Comparison of ENCODE assay signal across 8 mouse cellular contexts in genomic region chr10:42308687-42308987, GRCm38 (mm10). TPM values are rescaled to one million over a fixed set of nuclear protein-coding genes. Genes with fewer than 3 reads are reported as not detected.
A peak's percentile ranks its signal among the peaks of the same experiment; 100 is the strongest.
DNase-seq lines count a peak whose midpoint lies in the region; ATAC-seq lines count a peak whose summit lies in the region.

No protein-coding gene starts in this region.

- peak overlapping the region; percentile 65 for H3K4me2 ChIP-seq in heart, embryonic 11.5 days
- peak overlapping the region; percentile 46 for H3K4me2 ChIP-seq in forebrain, embryonic 15.5 days (replicated peaks)
- H3K4me2 ChIP-seq in liver, embryonic 15.5 days: peak overlapping the region; percentile 49; the same call in 1 of the 2 replicates

- 21% methylated on average over 8 of the region's 8 CpGs for WGBS in heart, embryonic 11.5 days (ENCODE audit: insufficient replicate concordance)
- WGBS in forebrain, embryonic 15.5 days: 39% methylated on average over 8 of the region's 8 CpGs
- 33% methylated on average over 8 of the region's 8 CpGs for WGBS in liver, embryonic 15.5 days (ENCODE audit: insufficient replicate concordance)

- no peaks in the 10 kb centered on the region for H3K4me1 ChIP-seq in heart, embryonic 11.5 days (ENCODE audit: control insufficient read depth, insufficient read depth, low read length)
- 0 out of 2 replicates have a peak, but pooled peaks cover 4% of the 10 kb centered on the region for H3K4me1 ChIP-seq in forebrain, embryonic 15.5 days
- 0 out of 2 replicates have a peak, but pooled peaks cover 5% of the 10 kb centered on the region for H3K4me1 ChIP-seq in liver, embryonic 15.5 days (replicated peaks)

- H3K27ac ChIP-seq in heart, embryonic 11.5 days (ENCODE audit: low read depth, low read length): no peak overlapping the region
- no peak overlapping the region for H3K27ac ChIP-seq in forebrain, embryonic 15.5 days (replicated peaks)
- H3K27ac ChIP-seq in liver, embryonic 15.5 days (replicated peaks): no peak overlapping the region

- H3K9ac ChIP-seq in heart, embryonic 11.5 days (ENCODE audit: low read depth, low read length): 0 out of 2 replicates have a peak overlapping the region, but pooled peaks have one; percentile 24
- H3K9ac ChIP-seq in forebrain, embryonic 15.5 days (replicated peaks): no peak overlapping the region; the same call in 1 of the 2 replicates
- no peak overlapping the region for H3K9ac ChIP-seq in liver, embryonic 15.5 days

- peak overlapping the region; percentile 32 for H3K4me3 ChIP-seq in heart, embryonic 11.5 days (ENCODE audit: low read depth, low read length)
- H3K4me3 ChIP-seq in forebrain, embryonic 15.5 days: peak overlapping the region; percentile 27
- no peak overlapping the region for H3K4me3 ChIP-seq in liver, embryonic 15.5 days (replicated peaks)

- H3K27me3 ChIP-seq in heart, embryonic 11.5 days (ENCODE audit: control insufficient read depth, insufficient read depth, low read length): peaks cover 2% of the 10 kb centered on the region; the same call in 1 of the 2 replicates
- H3K27me3 ChIP-seq in forebrain, embryonic 15.5 days: no peaks in the 10 kb centered on the region
- peaks cover 10% of the 10 kb centered on the region for H3K27me3 ChIP-seq in liver, embryonic 15.5 days

- no peaks in the 10 kb centered on the region for H3K36me3 ChIP-seq in heart, embryonic 11.5 days (ENCODE audit: control insufficient read depth, insufficient read depth, low read length)
- no peaks in the 10 kb centered on the region for H3K36me3 ChIP-seq in forebrain, embryonic 15.5 days
- H3K36me3 ChIP-seq in liver, embryonic 15.5 days (replicated peaks): no peaks in the 10 kb centered on the region

- no peaks in the 10 kb centered on the region for H3K9me3 ChIP-seq in heart, embryonic 11.5 days (replicated peaks; ENCODE audit: control insufficient read depth, low read length)
- H3K9me3 ChIP-seq in forebrain, embryonic 15.5 days: no peaks in the 10 kb centered on the region
- no peaks in the 10 kb centered on the region for H3K9me3 ChIP-seq in liver, embryonic 15.5 days (replicated peaks)

- DNase-seq in heart, adult 11 months: no peak
- DNase-seq in R1 (ENCODE audit: low read depth, low spot score): peak; percentile 39
- no peak for DNase-seq in cerebellum, adult 8-10 months
- no peak for DNase-seq in thymus, postnatal 10 days (ENCODE audit: low spot score in 2 of 2)
- no peak for DNase-seq in MN1 (ENCODE audit: low spot score)

- ATAC-seq in heart, embryonic 11.5 days (replicated peaks; ENCODE audit: insufficient number of reproducible peaks, low FRiP score, low TSS enrichment): no peak
- ATAC-seq in forebrain, embryonic 15.5 days (replicated peaks): 0 out of 2 replicates have a peak, but pooled peaks have one; percentile 30
- ATAC-seq in liver, embryonic 15.5 days (ENCODE audit: insufficient read depth): no peak

RNA-seq across cellular contexts. Expression of gene Foxo3, which starts 32.1 kb away (rescaled TPM):
- polyA plus RNA-seq in heart, embryonic 11.5 days (2014; fragmentation: Nextera tagmentation; extraction: Ambion mirVana): 5.2 and 7.3 TPM in 2 replicates
- 4.6 and 5.3 TPM in 2 replicates for polyA plus RNA-seq in forebrain, embryonic 15.5 days (2015; fragmentation: Nextera tagmentation; extraction: Ambion mirVana)
- 15.1 and 15.9 TPM in 2 replicates for polyA plus RNA-seq in liver, embryonic 15.5 days (2015; fragmentation: Nextera tagmentation; extraction: Ambion mirVana)
